Mouse (Mus musculus) spleen, adult 2 months (tissue): Measurements from ENCODE around the gene March5.

Experiments
- CTCF ChIP-seq: fragments of 200-500 bp; IDR thresholded peaks from 2 replicates; pipeline ENCODE4 v1.5.1; 2011; ENCODE audit warnings: mild to moderate bottlenecking, inconsistent platforms; ENCODE audit not compliant: insufficient read depth, insufficient read length, insufficient replicate concordance; ENCODE audit errors: extremely low read depth
- POLR2A ChIP-seq: fragments of 200-500 bp; IDR thresholded peaks from 2 replicates; pipeline ENCODE4 v1.6.1; 2011; ENCODE audit warnings: low read depth, low read length, inconsistent platforms

- TF ChIP-seq POLR2A (no peak), CTCF (no peak)
Measured at GRCm38 (mm10) chr19:37192475-37193058, 14.8 kb upstream of the March5 start.
